ENCODE assay signal across 25 mouse cellular contexts in genomic region chrX:139543726-139544125, GRCm38 (mm10). TPM values are rescaled to one million over a fixed set of nuclear protein-coding genes. Genes with fewer than 3 reads are reported as not detected.
DNase-seq lines count a peak whose midpoint lies in the region; ATAC-seq and TF ChIP-seq lines count a peak whose summit lies in the region.
"Had no signal": no experiment of that assay in that cellular context is flagged by ENCODE, and none has a peak within 500 bp of the region (broad histone marks: within the 10 kb centered on the region; RNA-seq: fewer than 3 reads in every experiment).

No protein-coding gene starts in this region.

- H3K4me2 ChIP-seq in stomach, postnatal 0 days (replicated peaks; ENCODE audit: low read depth), result no peak overlapping the region
- H3K4me2 ChIP-seq: embryonic facial prominence, embryonic 15.5 days; liver, embryonic 12.5 days; midbrain, embryonic 11.5 days; neural tube, embryonic 13.5 days had no signal

- no peak overlapping the region for H3K27ac ChIP-seq in stomach, postnatal 0 days (replicated peaks)
- H3K27ac ChIP-seq: embryonic facial prominence, embryonic 15.5 days; hindbrain, postnatal 0 days; left cerebral cortex, adult 2 months; liver, embryonic 12.5 days; neural tube, embryonic 13.5 days had no signal

- TF ChIP-seq EP300 in stomach, postnatal 0 days (optimal IDR thresholded peaks at IDR 0.05), result no peak

- no peak overlapping the region for H3K9ac ChIP-seq in stomach, postnatal 0 days (ENCODE audit: low read length)
- H3K9ac ChIP-seq: embryonic facial prominence, embryonic 15.5 days; liver, embryonic 12.5 days; neural tube, embryonic 13.5 days had no signal

- no peaks in the 10 kb centered on the region for H3K4me1 ChIP-seq in stomach, postnatal 0 days (replicated peaks; ENCODE audit: control insufficient read depth, insufficient read depth)
- H3K4me1 ChIP-seq: embryonic facial prominence, embryonic 15.5 days; liver, embryonic 12.5 days; neural tube, embryonic 13.5 days had no signal

- ATAC-seq in stomach, postnatal 0 days (ENCODE audit: low FRiP score, low TSS enrichment), result peak; percentile 85
- ATAC-seq in megakaryocyte, adult 5-6 weeks (ENCODE audit: poor library complexity, severe bottlenecking), result no peak
- ATAC-seq in megakaryocyte progenitor cell, adult 5-6 weeks (replicated peaks; ENCODE audit: poor library complexity), result no peak
- ATAC-seq: hindbrain, postnatal 0 days; liver, embryonic 12.5 days had no signal

- no peaks in the 10 kb centered on the region for H3K27me3 ChIP-seq in stomach, postnatal 0 days (ENCODE audit: control insufficient read depth, insufficient read depth, low read length)
- H3K27me3 ChIP-seq: CH12.LX; embryonic facial prominence, embryonic 15.5 days; liver, embryonic 12.5 days had no signal

- DNase-seq in layer of hippocampus, adult 9-11 months, result peak; percentile 2
- DNase-seq in layer of hippocampus, adult 11-12 months (ENCODE audit: low spot score), result no peak
- DNase-seq in 416B (ENCODE audit: low read depth) (peak; percentile 1), NIH3T3 (ENCODE audit: low read depth) (peak; percentile 11)
- DNase-seq in stomach, postnatal 0 days (ENCODE audit: low spot score), result no peak
- DNase-seq: cerebellum, adult 11 months; cerebellum, postnatal 25 days; gastrocnemius, postnatal 14 days; heart, adult 18-20 months; kidney, adult 18-20 months; kidney, postnatal 14 days; left cerebral cortex, postnatal 4 days; lung, adult 2 months; lung, postnatal 4 days; spleen, adult 18-20 months; thymus, adult 18-20 months had no signal

- 48% methylated on average over 7 of the region's 7 CpGs for WGBS in stomach, postnatal 0 days

- no peaks in the 10 kb centered on the region for H3K9me3 ChIP-seq in stomach, postnatal 0 days (ENCODE audit: control insufficient read depth, low read length)
- H3K9me3 ChIP-seq: embryonic facial prominence, embryonic 15.5 days; liver, embryonic 12.5 days; neural tube, embryonic 13.5 days had no signal

- no peak overlapping the region for H3K4me3 ChIP-seq in stomach, postnatal 0 days (ENCODE audit: low read depth, low read length)
- H3K4me3 ChIP-seq: embryonic facial prominence, embryonic 15.5 days; left cerebral cortex, adult 2 months; liver, embryonic 12.5 days; neural tube, embryonic 13.5 days had no signal

- TF ChIP-seq CTCF in stomach, postnatal 0 days (IDR thresholded peaks at IDR 0.05; ENCODE audit: low read depth), result no peak

- no peaks in the 10 kb centered on the region for H3K36me3 ChIP-seq in stomach, postnatal 0 days (ENCODE audit: control insufficient read depth, insufficient read depth, low read length)
- H3K36me3 ChIP-seq: embryonic facial prominence, embryonic 15.5 days; liver, embryonic 12.5 days; neural tube, embryonic 13.5 days had no signal

RNA-seq across cellular contexts. Expression of gene Rnf128, which starts 19.4 kb away (rescaled TPM):
- polyA plus RNA-seq in stomach, postnatal 0 days (2015; fragmentation: Nextera tagmentation; extraction: Ambion mirVana), result 104 and 114 TPM in 2 replicates
- 0.54 and 0.64 TPM in 2 replicates for total RNA-seq in megakaryocyte, adult 5-6 weeks (2015)
- total RNA-seq in megakaryocyte, adult 5-6 weeks (2017), result 0.45 and 0.55 TPM in 2 replicates
- total RNA-seq in megakaryocyte progenitor cell, adult 5-6 weeks (2015), result 2.0 and 2.4 TPM in 2 replicates
- 1.1 and 1.3 TPM in 2 replicates for total RNA-seq in megakaryocyte progenitor cell, adult 5-6 weeks (2017)
- total RNA-seq: CH12.LX had no signal

Comparison
In these comparisons a context has a peak if more than half of its experiments do, and no peak if none do; other contexts are left out.
1. DNase-seq: peak in layer of hippocampus, adult 9-11 months (single experiment), 416B (single experiment) and NIH3T3 (single experiment); none in layer of hippocampus, adult 11-12 months (single experiment) and stomach, postnatal 0 days (single experiment).